Mouse (Mus musculus) heart, postnatal 36 days (tissue): ENCODE data around the gene Vwa1. TPM values are rescaled to one million over a fixed set of nuclear protein-coding genes. Genes with fewer than 3 reads are reported as not detected.

Experiments
- DNase-seq, 2 experiments: peaks; one replicate each; pipeline ENCODE4 v3.0.0; 2021 to 2022
- intact Hi-C: fragments of 180-260 bp; cut with DNase I; formaldehyde crosslinking; loops from one replicate; pipeline ENCODE4 v1.15.1; 2025
- total RNA-seq, 2 experiments: library from RNA; stranded (reverse); gene quantifications; 2 replicates each; pipeline ENCODE4 v1.2.3; 2021

Vwa1 gene
- total RNA-seq, 2 experiments from 2014 or later: 6.6 to 7.9 TPM

DNA sequence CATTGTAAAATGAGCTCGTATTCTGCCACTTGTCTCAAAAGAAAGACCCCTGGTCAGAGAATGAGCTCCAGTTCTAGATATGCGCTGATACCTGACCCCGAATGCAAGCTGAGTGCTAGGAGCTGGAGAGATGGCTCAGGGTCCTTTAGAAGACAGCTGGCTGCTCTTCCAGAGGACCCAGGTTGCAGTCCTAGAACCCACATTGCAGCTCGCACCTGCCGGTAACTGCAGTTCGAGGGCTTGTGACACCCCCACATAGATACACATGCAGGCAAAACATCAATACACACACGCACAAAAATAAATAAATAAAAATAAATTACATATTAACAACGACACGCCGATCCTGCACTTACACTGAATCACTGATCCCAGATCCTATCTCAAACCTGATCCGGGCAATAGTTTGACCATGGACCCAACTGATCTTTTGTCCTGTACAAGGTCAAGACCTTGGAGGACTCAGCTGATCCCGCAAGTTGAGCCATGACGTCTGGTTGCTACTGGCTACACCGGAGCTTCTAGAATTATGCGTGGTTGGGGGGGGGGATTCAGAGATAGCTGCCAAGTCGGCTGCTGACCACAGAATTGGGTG, 9.1 kb upstream of the Vwa1 start:
- DNase-seq: no peak
- intact Hi-C loops: loop anchor here (1.0 to 2.0 kb wide), 2 partner anchors 14 to 63 kb away; no protein-coding TSS in a partner anchor

DNA sequence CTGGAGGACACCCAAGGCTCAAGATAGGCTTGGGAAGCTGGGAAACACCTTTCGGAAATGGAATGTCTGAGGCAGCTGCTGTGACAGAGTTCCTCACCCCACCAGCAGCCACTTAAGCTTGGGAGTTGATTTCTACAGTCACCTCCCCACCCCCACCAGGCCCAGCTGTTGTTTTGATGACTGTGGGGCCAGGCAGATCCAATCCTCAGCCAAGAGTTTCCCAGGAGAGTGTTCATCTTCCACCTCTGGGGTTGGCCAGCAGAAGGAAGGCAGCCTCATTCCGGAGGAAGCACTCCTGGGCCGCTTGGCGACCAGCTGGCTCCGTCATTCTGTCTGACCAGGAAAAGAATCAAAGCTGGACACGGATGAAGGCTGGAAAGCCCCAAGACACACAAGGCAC, 6.4 kb upstream of the Vwa1 start:
- DNase-seq: peak; percentile 76 to 78
- intact Hi-C loops: no loop called here

DNA sequence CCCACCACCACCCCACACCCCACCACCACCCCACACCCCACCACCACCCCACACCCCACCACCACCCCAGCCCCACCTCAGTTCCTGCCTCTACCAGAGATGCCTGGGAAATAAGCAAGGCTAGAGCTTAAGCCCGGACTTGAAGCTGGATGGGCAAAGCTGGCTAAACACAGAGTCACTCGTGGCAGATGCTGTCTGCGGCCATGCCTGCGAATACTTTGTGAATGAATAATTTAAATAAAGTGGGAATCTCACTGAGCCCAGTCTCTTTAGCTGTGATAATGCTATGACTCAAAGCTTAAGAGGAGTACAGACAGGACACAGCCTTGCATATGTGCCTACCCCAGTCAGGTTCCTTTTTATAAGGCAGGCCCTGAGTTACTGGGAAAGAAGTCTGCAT, 5.0 kb upstream of the Vwa1 start:
- DNase-seq: no peak
- intact Hi-C loops: no loop called here

DNA sequence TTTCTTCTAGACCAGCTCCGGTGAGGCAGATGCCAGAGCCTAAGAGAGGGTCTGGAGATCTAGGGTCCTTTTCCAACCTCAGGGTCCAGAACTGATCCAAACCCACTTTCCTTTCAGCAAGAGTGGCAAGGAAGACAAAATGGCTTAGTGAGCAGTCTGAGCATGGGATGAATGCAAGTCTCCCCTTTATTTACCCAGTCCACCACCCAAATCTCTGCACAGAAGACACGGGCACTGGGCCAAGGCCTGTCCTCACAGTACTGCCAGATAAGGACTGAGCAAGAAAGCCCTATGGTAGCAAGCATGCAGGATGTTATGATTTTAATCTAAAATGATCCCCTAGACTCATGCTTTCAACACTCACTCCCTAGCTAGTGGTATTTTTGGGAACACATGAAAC, 3.3 kb upstream of the Vwa1 start:
- intact Hi-C loops: no loop called here
- no peak for DNase-seq

DNA sequence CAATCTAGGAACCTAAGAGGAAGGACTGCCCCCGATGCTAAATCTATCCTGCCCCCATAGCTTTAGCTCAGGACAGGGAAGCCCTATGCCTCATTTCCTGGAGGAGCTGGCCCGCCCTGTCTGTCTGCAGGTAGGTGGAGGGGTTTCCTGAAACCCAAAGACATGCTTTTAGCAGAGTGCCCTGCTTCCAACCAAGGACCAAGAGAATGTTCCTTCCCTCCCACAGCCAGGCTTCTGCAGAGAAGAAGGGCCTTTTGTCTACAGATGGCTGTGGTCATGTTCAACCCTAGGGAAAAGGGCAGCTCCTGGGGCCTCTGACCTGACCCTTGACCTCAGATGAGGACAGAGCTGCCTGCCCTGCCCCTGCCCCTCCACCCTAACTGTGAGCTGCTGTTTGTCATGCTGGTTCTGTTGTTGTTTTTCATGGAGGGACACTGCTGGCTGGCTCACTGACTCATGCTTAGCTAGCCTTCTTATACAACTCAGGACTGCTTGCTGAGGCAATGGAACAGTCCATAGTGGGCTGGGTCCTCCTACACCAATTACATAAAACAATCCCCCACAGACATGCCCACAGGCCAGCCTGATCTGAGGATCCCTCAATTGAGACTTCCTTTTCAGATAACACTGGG, 2.3 kb upstream of the Vwa1 start:
- DNase-seq: no peak
- intact Hi-C loops: no loop called here

DNA sequence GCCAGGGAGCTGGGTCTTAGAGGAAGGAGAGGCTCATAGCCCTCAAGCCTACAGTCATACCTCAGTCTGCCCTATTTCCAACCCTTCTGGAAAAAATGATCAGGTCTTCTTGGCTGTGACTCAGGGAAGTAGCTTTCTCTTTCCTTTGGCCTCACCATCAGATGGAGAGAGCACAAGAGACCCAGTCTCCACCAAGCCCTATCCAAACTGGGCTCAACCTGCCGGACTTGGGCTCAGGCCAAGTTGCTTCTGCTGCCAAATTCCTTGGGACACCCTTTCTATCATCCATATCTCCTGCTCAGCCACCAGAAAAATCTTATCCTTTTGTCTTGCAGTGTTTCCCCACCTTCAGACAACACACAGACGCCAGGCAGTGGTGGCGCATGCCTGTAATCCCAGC, 1.4 kb upstream of the Vwa1 start:
- intact Hi-C loops: no loop called here
- peak; percentile 52 to 63 for DNase-seq

DNA sequence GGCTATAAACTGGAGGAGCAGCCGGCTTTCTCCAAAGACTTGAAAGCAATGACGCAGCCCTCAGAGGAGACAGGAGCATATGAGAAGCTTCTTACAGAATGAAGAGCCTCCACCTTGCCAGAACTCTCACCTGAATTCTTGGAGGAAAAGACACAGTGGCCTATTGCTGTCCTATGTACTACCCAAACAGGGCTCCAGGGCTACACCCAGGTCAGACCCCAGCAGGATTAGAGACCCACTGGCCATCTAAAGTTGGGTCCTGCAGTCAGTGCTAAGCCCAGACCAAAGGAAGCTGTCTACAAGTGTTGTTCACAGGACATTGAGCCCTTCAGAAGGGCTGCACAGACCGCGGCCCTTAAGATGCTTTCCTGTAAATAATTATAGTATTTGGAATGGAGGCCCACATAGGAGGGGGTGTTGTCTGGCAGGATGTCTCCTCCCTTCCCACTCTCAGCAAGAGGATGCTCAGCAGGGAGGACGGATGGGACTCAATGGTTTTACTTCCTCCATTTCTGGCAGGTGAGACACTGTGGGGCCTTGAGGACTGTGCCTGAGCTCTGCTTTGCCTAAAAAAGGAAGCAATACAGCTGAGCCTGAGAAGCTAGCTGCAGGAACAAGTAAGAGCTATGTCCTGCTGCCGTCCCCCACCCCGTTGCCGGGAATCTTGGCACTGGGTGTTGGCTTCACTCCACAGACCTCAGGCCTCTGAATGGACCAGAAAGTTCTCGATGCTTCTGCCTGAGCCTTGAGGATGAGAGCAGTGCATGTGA, 658 bp upstream of the Vwa1 start:
- DNase-seq: peak; percentile 82 to 83
- intact Hi-C loops: no loop called here

DNA sequence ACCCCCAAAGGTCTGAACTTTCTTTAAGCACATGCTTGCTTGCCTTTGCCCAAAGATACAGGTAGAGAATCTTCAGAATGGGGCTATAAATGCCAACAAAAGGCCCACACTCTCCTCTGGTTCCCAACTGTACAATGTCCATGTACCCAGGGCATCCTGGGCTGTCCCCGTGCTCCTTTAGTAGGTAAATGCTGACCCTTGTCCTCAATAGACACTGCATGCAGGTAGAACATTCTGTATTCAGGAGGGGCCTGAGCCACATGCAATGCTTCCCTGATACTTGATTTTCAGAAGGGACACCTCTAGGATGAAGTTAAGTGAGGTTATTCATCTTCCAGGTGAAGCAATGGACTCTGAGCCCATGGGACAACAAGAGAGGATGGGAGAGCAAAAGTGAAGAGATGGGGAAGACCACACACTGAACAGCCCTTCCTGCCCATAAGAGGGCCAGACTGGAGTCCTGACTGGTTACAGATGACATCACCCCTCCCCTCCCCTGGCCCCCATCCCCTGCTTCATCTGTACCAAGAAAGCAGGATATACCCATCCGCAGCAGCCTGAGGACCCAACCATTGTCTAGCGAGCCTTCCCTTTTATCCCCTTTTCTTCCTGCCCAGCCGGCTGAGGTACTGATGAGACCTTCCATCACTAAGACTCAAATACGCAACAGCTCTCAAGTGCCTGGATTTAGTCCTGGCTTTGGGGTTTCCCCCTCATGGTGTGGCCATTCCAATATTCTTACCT, 991 bp downstream of the Vwa1 start:
- intact Hi-C loops: no loop called here

DNA sequence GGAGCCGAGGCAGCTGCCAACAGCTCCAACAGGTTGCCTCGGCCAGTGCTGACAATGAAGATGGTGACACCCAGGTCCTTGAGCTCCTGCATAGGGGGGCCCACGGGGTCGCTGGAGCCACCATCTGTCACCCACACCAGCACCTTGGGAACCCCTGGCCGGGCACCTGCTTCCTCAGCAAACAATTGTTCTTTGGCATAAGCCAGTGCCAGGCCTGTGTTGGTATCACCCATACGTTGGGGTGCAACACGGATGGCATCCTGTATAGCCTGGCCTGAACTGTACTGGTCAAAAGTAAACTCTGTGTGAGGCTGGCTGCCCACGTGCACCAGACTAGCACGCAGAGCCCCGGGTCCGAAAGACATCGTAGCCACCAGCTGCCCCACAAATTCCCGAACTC, 1.7 kb downstream of the Vwa1 start:
- no peak for DNase-seq
- intact Hi-C loops: no loop called here

More for the DNA sequence above, 991 bp downstream of the Vwa1 start:
- DNase-seq: no peak

DNA sequence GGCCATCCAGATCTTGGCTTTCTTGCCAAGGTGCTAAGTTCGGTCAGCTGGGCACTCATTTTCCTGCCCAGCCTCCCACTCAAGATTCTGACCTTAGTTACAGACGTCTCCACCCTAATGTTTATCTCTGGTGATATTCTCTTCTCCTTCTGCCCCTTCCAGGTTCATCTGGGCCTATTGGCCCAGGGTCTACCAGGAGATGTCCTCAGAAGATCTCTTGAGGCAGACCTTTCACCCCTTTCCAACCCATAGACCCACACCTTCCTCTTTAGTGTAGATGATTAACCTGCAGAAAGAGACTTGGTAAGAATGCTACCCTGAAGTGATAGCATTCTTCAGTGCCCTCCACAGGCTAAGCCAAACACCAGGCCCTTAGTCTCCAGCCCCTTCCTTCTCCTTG, 2.8 kb downstream of the Vwa1 start:
- intact Hi-C loops: loop anchor here (2.0 kb wide), 1 partner anchor 51 kb away; no protein-coding TSS in a partner anchor
- DNase-seq: no peak

DNA sequence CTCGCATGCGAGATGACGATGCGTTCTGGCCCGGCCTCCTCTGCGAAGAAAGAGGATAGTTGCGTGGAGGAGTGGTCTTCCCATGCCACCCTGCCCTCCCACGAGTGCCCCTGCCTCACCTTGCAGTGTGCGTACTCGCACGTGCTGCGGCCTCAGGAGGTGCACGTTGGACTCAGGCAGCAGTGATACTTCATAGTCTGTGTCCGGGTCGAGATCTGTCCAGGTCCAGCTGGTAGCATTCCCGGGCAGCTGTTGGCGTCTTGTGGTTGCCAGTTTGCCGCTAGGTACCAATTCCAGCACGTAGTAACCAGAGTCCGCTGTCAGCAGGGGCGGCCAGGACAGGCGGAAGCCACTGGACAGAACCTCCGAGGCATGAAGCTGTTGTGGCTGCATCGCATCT, 3.9 kb downstream of the Vwa1 start:
- intact Hi-C loops: loop anchor here (2.0 kb wide), 1 partner anchor 50 kb away; no protein-coding TSS in a partner anchor
- DNase-seq: no peak

DNA sequence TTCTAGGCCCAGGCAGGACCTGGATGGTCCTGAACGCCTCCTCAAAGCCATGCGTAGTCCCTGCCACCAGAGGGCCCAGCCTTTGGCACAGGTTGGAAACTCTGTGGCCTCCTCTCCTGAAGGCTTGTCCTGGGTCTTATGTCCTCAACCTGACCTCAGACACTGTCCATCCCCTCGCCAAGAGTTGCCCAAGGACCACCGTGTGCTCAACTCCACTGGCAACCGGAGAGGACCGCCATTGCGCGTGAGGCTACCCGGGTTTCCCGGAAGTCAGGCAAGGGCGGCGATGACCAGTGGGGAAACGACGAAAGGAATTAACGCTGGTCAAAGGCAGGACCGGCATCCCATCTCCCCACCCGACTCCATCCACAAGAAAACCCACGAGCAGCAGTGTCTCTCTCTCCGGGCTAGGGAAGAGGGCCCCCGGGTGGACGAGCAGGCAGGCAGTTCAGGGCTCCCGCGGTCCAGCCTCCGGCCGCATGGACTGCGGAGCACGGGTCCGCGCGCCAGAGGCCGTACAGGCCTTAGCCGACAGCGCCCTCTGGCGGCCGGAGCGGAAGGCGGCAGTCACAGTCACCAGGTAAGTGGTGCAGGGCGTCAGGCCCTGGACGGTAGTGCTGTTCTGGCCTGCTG, 4.5 kb downstream of the Vwa1 start:
- intact Hi-C loops: loop anchor here (1.0 to 2.0 kb wide), 2 partner anchors 14 to 49 kb away; no protein-coding TSS in a partner anchor
- DNase-seq: peak; percentile 93 to 96

DNA sequence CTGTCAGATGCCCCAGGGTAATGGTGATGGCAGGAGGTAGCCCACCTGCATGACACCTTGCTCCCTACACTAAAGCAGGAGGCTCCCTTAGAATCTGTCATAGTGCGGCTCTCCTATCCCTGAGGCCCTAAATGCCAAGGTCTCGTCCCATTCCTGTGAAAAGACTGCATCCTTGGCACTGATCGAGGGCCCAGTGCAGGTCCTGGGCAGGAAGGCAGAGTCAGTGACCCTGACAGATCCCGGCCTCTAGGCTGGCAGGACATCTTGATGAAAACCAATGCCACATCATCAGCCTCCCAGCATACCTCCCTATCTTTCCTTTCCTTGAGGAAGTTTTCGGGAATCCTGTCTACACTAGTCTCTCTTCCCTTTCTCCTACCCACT, 5.0 kb downstream of the Vwa1 start:
- intact Hi-C loops: loop anchor here (1.0 kb wide), 1 partner anchor 15 kb away; no protein-coding TSS in a partner anchor

DNA sequence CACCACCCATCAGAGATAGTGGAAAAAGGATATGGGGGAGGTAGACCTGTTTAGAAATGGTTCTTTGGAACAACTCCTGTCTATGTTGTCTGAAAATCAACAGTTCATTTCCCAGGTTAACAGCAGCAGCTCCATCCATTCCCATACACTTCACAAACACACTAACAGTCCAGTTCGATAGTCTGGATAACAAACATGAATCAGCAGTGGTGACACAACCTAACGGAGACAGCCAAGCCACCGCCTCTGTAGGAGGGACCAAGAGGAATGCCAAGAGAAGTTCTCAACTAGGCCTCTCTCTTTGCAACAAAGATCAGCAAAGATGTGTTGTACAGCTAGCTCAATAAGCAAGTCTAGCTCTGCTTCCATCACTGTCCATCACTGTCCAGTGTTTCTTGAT, 12.1 kb downstream of the Vwa1 start:
- intact Hi-C loops: loop anchor here (5.0 kb wide), 1 partner anchor 140 kb away; the partner anchor contains the start of gene Cdk11b
- DNase-seq: no peak

More for the DNA sequence above, 5.0 kb downstream of the Vwa1 start:
- no peak for DNase-seq

DNA sequence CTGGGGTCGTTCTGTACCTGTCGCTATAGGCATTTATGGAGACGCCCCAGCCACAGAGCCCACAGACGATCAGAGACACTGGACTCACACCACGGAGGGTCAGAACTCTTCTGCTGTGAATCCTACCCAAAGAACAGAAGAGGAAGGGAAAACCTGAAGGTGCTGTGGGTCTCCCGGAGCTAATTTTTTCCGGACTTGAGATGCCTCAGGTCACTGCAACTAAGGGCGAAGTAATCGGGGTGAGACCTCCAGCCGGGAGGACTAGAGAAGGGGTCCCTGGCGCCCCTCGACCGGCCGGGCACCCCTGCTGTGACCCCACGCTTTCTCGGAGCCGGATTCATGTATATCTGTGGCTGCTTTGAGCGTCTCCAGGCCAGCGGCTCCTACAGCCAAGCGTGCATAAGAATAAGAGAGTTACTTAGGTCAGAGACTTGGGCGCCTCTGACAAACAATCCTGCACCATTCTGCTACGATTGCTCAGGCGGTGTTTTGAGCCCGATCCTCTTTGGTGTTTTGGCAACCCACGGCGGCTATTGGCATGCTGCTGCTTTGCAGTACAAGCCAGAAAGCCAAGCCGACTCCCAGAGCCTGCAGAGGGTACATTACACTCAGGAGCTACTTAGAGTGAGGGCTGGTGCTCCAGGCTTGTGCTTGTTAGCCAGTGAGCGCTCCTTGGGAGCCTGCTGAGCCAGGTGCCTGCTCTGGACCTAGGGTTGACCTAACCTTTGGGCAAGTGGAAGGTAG, 13.0 kb downstream of the Vwa1 start:
- no peak for DNase-seq
- intact Hi-C loops: loop anchor here (5.0 kb wide), 1 partner anchor 139 kb away; the partner anchor contains the start of gene Cdk11b

DNA sequence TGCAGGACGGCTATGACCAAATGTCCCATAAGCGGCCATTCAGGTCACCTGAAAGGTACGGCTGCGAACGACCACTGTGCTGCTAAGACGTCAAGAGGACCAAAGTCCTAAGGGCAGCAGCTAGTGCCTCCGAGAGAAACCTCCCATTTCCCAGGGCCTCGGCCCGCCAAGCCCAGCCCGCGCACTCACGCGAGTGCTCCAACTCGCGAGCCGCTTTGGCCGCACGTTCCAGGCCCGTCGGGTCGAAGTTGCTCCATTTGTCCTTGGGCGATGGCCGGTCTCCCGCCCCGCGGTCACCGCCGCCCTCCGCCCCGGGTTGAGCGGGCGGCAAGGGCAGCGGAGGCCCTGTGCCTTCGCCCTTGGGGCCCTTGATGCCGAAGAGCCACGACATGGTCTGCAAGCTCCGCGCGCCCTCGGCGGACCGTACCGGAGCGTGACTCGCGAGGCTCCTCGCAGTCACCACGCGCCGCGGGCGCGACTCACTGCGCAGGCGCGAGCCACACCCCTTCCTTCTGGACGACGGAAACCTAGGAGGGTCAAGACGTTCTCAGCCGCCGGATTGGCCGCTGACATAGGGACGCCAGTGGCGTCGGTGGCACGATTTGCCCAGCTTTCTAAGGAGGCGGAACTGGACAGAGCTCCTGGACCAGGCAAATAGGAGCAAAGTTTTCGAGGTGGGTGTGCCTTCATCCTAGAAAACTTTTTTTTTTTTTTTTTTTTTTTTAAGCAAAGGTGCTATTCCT, 13.7 kb downstream of the Vwa1 start, which contains the start of gene Atad3a:
Atad3a (minus strand) TSS at position 481 of the 743 bp plus-strand sequence.
- peak; percentile 98 for DNase-seq
- intact Hi-C loops: loop anchor here (5.0 kb wide), 1 partner anchor 138 kb away; the partner anchor contains the start of gene Cdk11b

DNA sequence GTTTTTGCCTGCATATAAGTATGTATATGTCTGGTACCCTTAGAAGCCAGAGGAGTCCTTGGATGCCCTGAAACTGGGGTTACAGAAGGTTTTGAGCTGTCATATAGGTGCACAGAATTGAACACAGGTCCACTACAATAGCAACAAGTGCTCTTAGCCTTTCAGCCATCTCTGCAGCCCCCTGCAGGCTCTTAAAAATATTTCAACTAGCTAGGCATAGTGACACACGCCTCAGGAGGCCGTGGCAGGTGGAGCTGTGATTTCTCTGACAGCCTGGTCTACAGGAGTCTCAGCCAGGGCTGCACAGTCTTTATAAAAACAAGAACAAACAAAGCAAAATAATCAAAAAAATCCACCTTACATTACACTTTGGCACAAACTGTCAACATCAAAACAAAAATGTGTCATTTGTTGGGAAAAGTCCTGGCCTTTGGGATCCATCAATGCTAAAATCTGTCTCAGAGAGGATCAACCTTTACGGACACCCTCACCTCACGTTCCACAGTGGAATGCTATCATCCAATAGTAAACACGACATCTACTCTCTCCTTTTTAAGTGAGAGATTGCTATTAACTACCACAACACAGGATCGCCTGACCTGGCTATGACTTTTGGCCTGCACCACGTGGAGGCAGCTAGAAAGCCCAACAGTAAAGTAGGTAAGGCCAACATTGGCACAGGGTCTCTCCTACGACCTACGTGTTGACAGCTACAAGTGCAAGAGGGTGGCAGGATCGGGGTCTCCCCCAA, 14.5 kb downstream of the Vwa1 start:
- intact Hi-C loops: loop anchor here (5.0 kb wide), 2 partner anchors 38 to 138 kb away; partner anchors contain the start of gene Cdk11b

DNA sequence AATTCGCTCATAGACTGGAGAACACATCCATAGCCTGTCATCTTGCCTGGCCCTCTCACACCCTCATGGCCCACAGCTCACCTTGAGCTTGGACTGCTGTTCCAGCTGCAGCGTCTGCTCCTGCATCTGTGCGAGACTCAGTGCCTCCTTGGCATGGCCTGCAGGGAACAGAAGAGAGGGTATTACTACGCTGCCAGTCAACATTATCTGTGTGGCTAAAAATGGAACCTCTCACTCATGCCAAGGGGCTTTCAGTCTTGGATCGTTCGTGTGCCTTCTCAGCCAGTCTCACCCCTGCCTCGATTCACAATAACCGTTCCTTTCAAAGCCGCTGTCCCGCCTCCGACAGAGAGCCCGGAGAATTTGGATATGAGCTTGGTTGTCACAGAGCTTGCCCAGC, 17.5 kb downstream of the Vwa1 start:
- DNase-seq: no peak
- intact Hi-C loops: loop anchor here (5.0 kb wide), 1 partner anchor 35 kb away; no protein-coding TSS in a partner anchor

More for the DNA sequence above, 14.5 kb downstream of the Vwa1 start:
- no peak for DNase-seq
